Comparison of ENCODE assay signal across 9 mouse cellular contexts in the genomic region with DNA sequence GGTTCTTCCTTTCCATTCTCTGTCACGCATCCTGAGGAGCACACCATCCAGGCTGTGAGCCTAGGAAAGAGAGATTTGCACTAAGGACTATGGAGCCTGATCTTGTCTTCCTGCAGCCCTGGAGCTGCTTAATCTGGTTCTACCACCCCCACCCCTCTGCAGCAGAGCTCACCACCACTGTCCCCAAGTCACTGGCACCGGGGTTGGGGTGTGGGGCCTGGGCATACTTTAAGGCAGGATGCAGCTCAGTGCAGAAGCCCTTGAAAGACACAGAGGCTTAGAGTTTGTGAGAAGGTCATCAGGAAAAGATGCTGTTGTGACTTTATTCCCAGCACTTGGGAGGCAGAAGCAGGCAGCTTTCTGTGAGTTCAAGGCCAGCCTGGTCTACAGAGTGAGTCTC.
DNase-seq lines count a peak whose midpoint lies in the region; ATAC-seq and TF ChIP-seq lines count a peak whose summit lies in the region.
"Had no signal": no experiment of that assay in that cellular context is flagged by ENCODE, and none has a peak within 500 bp of the region (broad histone marks: within the 10 kb centered on the region; RNA-seq: fewer than 3 reads in every experiment).

No protein-coding gene starts in this region.

- no peak for TF ChIP-seq POLR2A in liver, adult 2 months (IDR thresholded peaks at IDR 0.05; ENCODE audit: extremely low read depth, insufficient read depth, low read length)
- TF ChIP-seq POLR2A in bone marrow macrophage, adult 2 months (IDR thresholded peaks at IDR 0.05; ENCODE audit: borderline replicate concordance, low read depth, low read length): no peak

- peaks cover 58% of the 10 kb centered on the region for H3K79me2 ChIP-seq in liver, adult 2 months (ENCODE audit: control insufficient read depth, insufficient read depth, low read length)

- H3K27ac ChIP-seq in liver, adult 2 months (replicated peaks; ENCODE audit: insufficient read depth, low read depth, low read length): peak overlapping the region; percentile 94
- H3K27ac ChIP-seq in bone marrow macrophage, adult 2 months (ENCODE audit: insufficient read depth, low read depth, low read length): peak overlapping the region; percentile 95
- peak overlapping the region; percentile 97 for H3K27ac ChIP-seq in intestine, embryonic 15.5 days
- H3K27ac ChIP-seq in midbrain, postnatal 0 days (ENCODE audit: low read depth, low read length): no peak overlapping the region

- DNase-seq in liver, adult 2 months (ENCODE audit: extremely low read depth, low read depth, low spot score): no peak
- DNase-seq in liver: no peak
- DNase-seq in midbrain, postnatal 0 days (ENCODE audit: low spot score): no peak
- DNase-seq in B cell, adult 2 months: no peak
- DNase-seq in kidney, adult 11 months: no peak
- DNase-seq in spleen, adult 12 weeks (ENCODE audit: low spot score): no peak
- DNase-seq: gastrocnemius, adult 2 months had no signal

- no peak for ATAC-seq in intestine, embryonic 15.5 days
- ATAC-seq in midbrain, postnatal 0 days (ENCODE audit: low FRiP score): no peak

- no peaks in the 10 kb centered on the region for H3K9me3 ChIP-seq in intestine, embryonic 15.5 days
- no peaks in the 10 kb centered on the region for H3K9me3 ChIP-seq in midbrain, postnatal 0 days (ENCODE audit: low read length)

- H3K36me3 ChIP-seq in liver, adult 2 months (ENCODE audit: control insufficient read depth, insufficient read depth, low read length): no peaks in the 10 kb centered on the region
- no peaks in the 10 kb centered on the region; the same call in 1 of the 2 replicates for H3K36me3 ChIP-seq in intestine, embryonic 15.5 days
- H3K36me3 ChIP-seq in midbrain, postnatal 0 days (ENCODE audit: insufficient read depth, low read length): no peaks in the 10 kb centered on the region

- H3K4me3 ChIP-seq in liver, adult 2 months (ENCODE audit: insufficient read depth, low read depth, low read length): no peak overlapping the region
- H3K4me3 ChIP-seq in bone marrow macrophage, adult 2 months (ENCODE audit: insufficient read depth, low read length): peak overlapping the region; percentile 64
- H3K4me3 ChIP-seq in intestine, embryonic 15.5 days (replicated peaks): peak overlapping the region; percentile 61
- no peak overlapping the region for H3K4me3 ChIP-seq in midbrain, postnatal 0 days (ENCODE audit: low read depth, low read length)
- H3K4me3 ChIP-seq: gastrocnemius, adult 2 months had no signal

- WGBS in liver, adult 2 months: 76% methylated on average over 2 of the region's 2 CpGs
- WGBS in intestine, embryonic 15.5 days: 75% methylated on average over 2 of the region's 2 CpGs
- WGBS in midbrain, postnatal 0 days: 94% methylated on average over 2 of the region's 2 CpGs

- peak overlapping the region; percentile 88 for H3K4me2 ChIP-seq in intestine, embryonic 15.5 days (replicated peaks)
- H3K4me2 ChIP-seq in midbrain, postnatal 0 days (ENCODE audit: low read depth, low read length, poor library complexity, severe bottlenecking): 0 out of 2 replicates have a peak overlapping the region, but pooled peaks have one; percentile 87

- peak overlapping the region; percentile 2; the same call in 1 of the 2 replicates for H3K9ac ChIP-seq in liver, adult 2 months (ENCODE audit: low read depth, low read length)
- H3K9ac ChIP-seq in intestine, embryonic 15.5 days: peak overlapping the region; percentile 45
- H3K9ac ChIP-seq in midbrain, postnatal 0 days (replicated peaks; ENCODE audit: low read length, poor library complexity, severe bottlenecking): peak overlapping the region; percentile 29; the same call in 1 of the 2 replicates

- peaks cover 72% of the 10 kb centered on the region for H3K4me1 ChIP-seq in liver, adult 2 months (ENCODE audit: control insufficient read depth, insufficient read depth, low read length)
- H3K4me1 ChIP-seq in bone marrow macrophage, adult 2 months (ENCODE audit: control insufficient read depth, insufficient read depth, low read length): peaks cover 68% of the 10 kb centered on the region
- H3K4me1 ChIP-seq in intestine, embryonic 15.5 days (replicated peaks): peaks cover 90% of the 10 kb centered on the region
- H3K4me1 ChIP-seq in midbrain, postnatal 0 days (ENCODE audit: insufficient read depth, low read length): peaks cover 25% of the 10 kb centered on the region

- no peaks in the 10 kb centered on the region for H3K27me3 ChIP-seq in liver, adult 2 months (ENCODE audit: control insufficient read depth, insufficient read depth, low read length)
- no peaks in the 10 kb centered on the region for H3K27me3 ChIP-seq in intestine, embryonic 15.5 days (replicated peaks)
- no peaks in the 10 kb centered on the region for H3K27me3 ChIP-seq in midbrain, postnatal 0 days (ENCODE audit: insufficient read depth, low read length)

- TF ChIP-seq CTCF in liver, adult 2 months (IDR thresholded peaks at IDR 0.05; ENCODE audit: low read depth, low read length): no peak
- no peak for TF ChIP-seq CTCF in bone marrow macrophage, adult 2 months (IDR thresholded peaks at IDR 0.05; ENCODE audit: low read depth, low read length)
- no peak for TF ChIP-seq CTCF in midbrain, postnatal 0 days (IDR thresholded peaks at IDR 0.05)

Comparison
In these comparisons a context has a peak if more than half of its experiments do, and no peak if none do; other contexts are left out.
1. H3K4me3 ChIP-seq: peak in bone marrow macrophage, adult 2 months (single experiment) and intestine, embryonic 15.5 days (single experiment); none in liver, adult 2 months (single experiment) and midbrain, postnatal 0 days (single experiment).
2. Peak in every context shown above with its lines, with median percentiles within 50 percentile points of each other: H3K9ac ChIP-seq.